Mouse (Mus musculus) intestine, embryonic 16.5 days (tissue): ENCODE results near the gene Rem2. TPM values are rescaled to one million over a fixed set of nuclear protein-coding genes. Genes with fewer than 3 reads are reported as not detected.
A peak's percentile ranks its signal among the peaks of the same experiment; 100 is the strongest.

Experiments used
- ATAC-seq: fragments of 200-750 bp; cut with Nextera tagmentation; 2 replicates; pipeline ENCODE4 v1.8.0; 2017; ENCODE audit warnings: moderate TSS enrichment, moderate library complexity
- H3K27ac ChIP-seq: fragments of 300-500 bp; sonication (generic); 2 replicates; pipeline ENCODE4 v1.5.1; 2014; ENCODE audit warnings: mild to moderate bottlenecking, low read length
- H3K27me3 ChIP-seq: fragments of 300-500 bp; sonication (generic); replicated peaks from 2 replicates; pipeline ENCODE4 v1.6.1; 2014; ENCODE audit warnings: low read length, control low read depth, mixed read lengths; ENCODE audit not compliant: control insufficient read depth, insufficient read depth
- H3K36me3 ChIP-seq: fragments of 300-500 bp; sonication (generic); 2 replicates; pipeline ENCODE4 v1.6.1; 2014; ENCODE audit warnings: low read length, control low read depth; ENCODE audit not compliant: control insufficient read depth, insufficient read depth
- H3K4me1 ChIP-seq: fragments of 300-500 bp; sonication (generic); 2 replicates; pipeline ENCODE4 v1.6.1; 2014; ENCODE audit warnings: low read length, control low read depth, mixed read lengths; ENCODE audit not compliant: control insufficient read depth, insufficient read depth
- H3K4me2 ChIP-seq: fragments of 300-500 bp; sonication (generic); 2 replicates; pipeline ENCODE4 v1.6.1; 2014; ENCODE audit warnings: low read depth, low read length, control low read depth
- H3K4me3 ChIP-seq: fragments of 300-500 bp; sonication (generic); 2 replicates; pipeline ENCODE4 v1.5.1; 2014; ENCODE audit warnings: mild to moderate bottlenecking, low read length
- H3K9ac ChIP-seq: fragments of 300-500 bp; sonication (generic); 2 replicates; pipeline ENCODE4 v1.6.1; 2014; ENCODE audit warnings: low read depth, low read length
- H3K9me3 ChIP-seq: fragments of 300-500 bp; sonication (generic); 2 replicates; pipeline ENCODE4 v1.6.1; 2016; ENCODE audit warnings: low read length, control low read depth; ENCODE audit not compliant: control insufficient read depth
- WGBS: fragments of 180-500 bp; shearing (Covaris S2); extraction: QIAGEN DNeasy Blood & Tissue Kit; methylation state at CpG from one replicate; pipeline ENCODE4 v1.1.7; 2014; 5-methylcytosine and 5-hydroxymethylcytosine counted together
- polyA plus RNA-seq: library from polyadenylated mRNA; unstranded; fragments of >200 nt; fragmentation: Nextera tagmentation; extraction: Ambion mirVana; gene quantifications from 2 replicates; pipeline ENCODE4 v1.2.1, GENCODE M21; 2015

Gene Rem2
- polyA plus RNA-seq, 1 experiment from 2014 or later = 1.2 TPM

GRCm38 (mm10) chr14:54463108-54463958 lies 12.6 kb upstream of the Rem2 start:
- H3K27me3 ChIP-seq = no peaks in the 10 kb centered on the region
- peaks cover 10% of the 10 kb centered on the region; the same call in 1 of the 2 replicates for H3K4me1 ChIP-seq
- no peaks in the 10 kb centered on the region for H3K9me3 ChIP-seq
- peak overlapping the region; percentile 74 for H3K4me2 ChIP-seq
- 13% methylated on average over 12 of the region's 12 CpGs for WGBS
- peak overlapping the region; percentile 82 for H3K9ac ChIP-seq
- peak overlapping the region; percentile 68 for H3K27ac ChIP-seq
- peak overlapping the region; percentile 87 for H3K4me3 ChIP-seq
- peaks cover 8% of the 10 kb centered on the region for H3K36me3 ChIP-seq
- peak; percentile 41 for ATAC-seq

DNA sequence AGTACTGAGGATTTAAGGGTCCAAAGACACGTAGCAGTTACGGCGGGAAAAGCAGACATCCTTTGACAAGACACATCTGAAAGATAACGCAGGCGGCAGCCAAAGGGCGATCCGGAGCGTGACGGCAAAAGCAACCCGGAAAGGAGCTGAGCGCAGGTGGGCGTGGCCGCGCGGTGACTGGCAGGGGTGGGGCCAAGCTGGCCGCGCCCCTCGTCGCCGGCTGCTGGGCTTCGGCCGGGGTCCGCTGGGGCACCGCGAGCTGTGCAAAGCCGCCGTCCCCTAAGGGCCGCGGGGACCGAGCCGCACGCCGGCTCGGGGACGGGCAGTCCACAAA lies 12.0 kb upstream of the Rem2 start, which contains the start of gene Lrp10:
TSS of gene Lrp10 (plus strand) at position 179 of the 334 bp plus-strand sequence.
- peaks cover 14% of the 10 kb centered on the region for H3K36me3 ChIP-seq
- WGBS = 0% methylated on average over 35 of the region's 35 CpGs
- peaks cover 10% of the 10 kb centered on the region; the same call in 1 of the 2 replicates for H3K4me1 ChIP-seq
- peak; percentile 91 for ATAC-seq
- peak within 1 kb of the TSS; percentile 87 for H3K4me3 ChIP-seq
- H3K9ac ChIP-seq = peak within 1 kb of the TSS; percentile 82
- no peaks in the 10 kb centered on the region for H3K27me3 ChIP-seq
- H3K27ac ChIP-seq = peak within 1 kb of the TSS; percentile 86
- peak within 1 kb of the TSS; percentile 74 for H3K4me2 ChIP-seq
- H3K9me3 ChIP-seq = no peaks in the 10 kb centered on the region

DNA sequence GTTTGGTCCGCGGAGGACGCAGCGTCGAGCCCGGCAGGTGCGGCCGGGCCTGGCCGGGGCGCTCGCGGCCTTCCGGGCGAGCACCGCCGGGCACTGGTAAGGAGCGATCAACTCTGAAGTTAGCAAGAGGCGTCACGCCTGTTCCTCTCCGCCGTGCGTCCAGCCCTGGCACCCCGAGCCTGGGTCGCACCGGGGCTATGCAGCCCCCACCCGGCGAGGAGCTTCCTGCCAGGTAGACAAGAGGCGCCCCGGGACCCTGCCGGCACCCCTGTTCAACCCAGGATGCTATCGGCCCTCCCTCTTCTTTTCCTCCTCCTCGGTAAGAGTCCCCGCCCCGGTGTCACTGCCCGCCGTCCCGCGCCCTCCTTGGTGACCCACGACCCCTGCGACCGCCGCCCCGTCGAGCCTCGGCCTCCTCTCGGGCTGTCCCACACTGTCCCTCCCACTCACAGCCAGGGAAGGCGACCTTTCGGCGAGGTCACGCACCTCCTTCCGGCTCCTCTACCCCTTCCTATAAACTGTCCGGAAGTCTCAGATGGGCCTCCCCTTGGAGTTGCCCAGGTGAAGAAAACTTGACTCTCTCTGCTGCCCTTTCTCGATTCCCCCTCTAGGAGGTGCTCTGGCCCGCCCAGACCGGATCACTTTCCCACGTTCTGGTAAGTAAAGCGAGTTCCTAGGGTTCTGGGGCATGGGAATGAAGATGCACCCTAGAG lies 11.5 kb upstream of the Rem2 start:
- H3K4me2 ChIP-seq = peak overlapping the region; percentile 74
- WGBS = 2% methylated on average over 56 of the region's 57 CpGs

GRCm38 (mm10) chr14:54471467-54471866 lies 4.4 kb upstream of the Rem2 start:
- no peak overlapping the region for H3K27ac ChIP-seq
- peaks cover 9% of the 10 kb centered on the region for H3K4me1 ChIP-seq
- ATAC-seq = no peak
- H3K9me3 ChIP-seq = no peaks in the 10 kb centered on the region
- peaks cover 27% of the 10 kb centered on the region for H3K36me3 ChIP-seq
- no peaks in the 10 kb centered on the region for H3K27me3 ChIP-seq
- H3K9ac ChIP-seq = no peak overlapping the region
- WGBS = 97% methylated on average over 2 of the region's 2 CpGs
- no peak overlapping the region for H3K4me2 ChIP-seq
- H3K4me3 ChIP-seq = no peak overlapping the region

More for the DNA sequence above, 11.5 kb upstream of the Rem2 start:
- H3K4me3 ChIP-seq = peak overlapping the region; percentile 87
- H3K27me3 ChIP-seq = no peaks in the 10 kb centered on the region
- peak overlapping the region; percentile 86 for H3K27ac ChIP-seq
- peaks cover 10% of the 10 kb centered on the region; the same call in 1 of the 2 replicates for H3K4me1 ChIP-seq
- peak; percentile 83 for ATAC-seq
- H3K36me3 ChIP-seq = peaks cover 17% of the 10 kb centered on the region
- peak overlapping the region; percentile 82 for H3K9ac ChIP-seq
- no peaks in the 10 kb centered on the region for H3K9me3 ChIP-seq

DNA sequence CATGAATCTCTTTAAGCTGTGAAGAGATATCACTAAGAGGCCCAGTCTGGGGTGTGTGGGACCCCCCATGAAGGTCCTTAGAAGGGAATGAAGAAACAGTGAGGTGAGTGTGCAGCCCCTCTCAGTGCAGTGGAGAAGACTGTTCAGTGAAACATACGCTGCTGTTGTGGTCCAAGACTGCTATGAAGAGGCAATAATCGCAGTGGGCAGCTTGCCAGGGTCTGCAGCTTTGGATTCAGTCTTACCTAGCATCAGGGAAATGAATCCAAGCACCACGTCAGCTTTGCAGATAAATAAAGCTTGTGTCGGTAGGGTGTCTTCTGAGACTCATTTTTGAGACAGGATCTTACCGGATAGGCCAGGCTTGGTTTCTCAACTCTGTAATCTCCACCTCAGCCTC lies 3.2 kb upstream of the Rem2 start:
- Histone ChIP-seq H3K27ac (no peak overlapping the region), H3K36me3 (peaks cover 24% of the 10 kb centered on the region), H3K9me3 (no peaks in the 10 kb centered on the region), H3K4me1 (peaks cover 13% of the 10 kb centered on the region), H3K27me3 (no peaks in the 10 kb centered on the region), H3K4me2 (no peak overlapping the region), H3K4me3 (no peak overlapping the region), H3K9ac (no peak overlapping the region)
- 61% methylated on average over 5 of the region's 5 CpGs for WGBS
- no peak for ATAC-seq

- H3K27ac ChIP-seq = no peak overlapping the region
- no peak overlapping the region for H3K4me2 ChIP-seq
- H3K36me3 ChIP-seq = 0 out of 2 replicates have a peak, but pooled peaks cover 7% of the 10 kb centered on the region
- 80% methylated on average over 5 of the region's 5 CpGs for WGBS
- H3K27me3 ChIP-seq = peaks cover 9% of the 10 kb centered on the region; the same call in 1 of the 2 replicates
- no peak overlapping the region for H3K9ac ChIP-seq
- no peak for ATAC-seq
- H3K9me3 ChIP-seq = no peaks in the 10 kb centered on the region
- no peak overlapping the region for H3K4me3 ChIP-seq
- H3K4me1 ChIP-seq = peaks cover 13% of the 10 kb centered on the region
Measured at GRCm38 (mm10) chr14:54474744-54475143, 1.2 kb upstream of the Rem2 start.

GRCm38 (mm10) chr14:54477172-54477909 lies 1.4 kb downstream of the Rem2 start:
- Histone ChIP-seq H3K4me2 (no peak overlapping the region), H3K4me1 (peaks cover 13% of the 10 kb centered on the region), H3K36me3 (no peaks in the 10 kb centered on the region), H3K9ac (no peak overlapping the region), H3K27me3 (peaks cover 9% of the 10 kb centered on the region; the same call in 1 of the 2 replicates), H3K27ac (no peak overlapping the region), H3K9me3 (no peaks in the 10 kb centered on the region), H3K4me3 (no peak overlapping the region)
- no peak for ATAC-seq
- WGBS = 82% methylated on average over 15 of the region's 15 CpGs

DNA sequence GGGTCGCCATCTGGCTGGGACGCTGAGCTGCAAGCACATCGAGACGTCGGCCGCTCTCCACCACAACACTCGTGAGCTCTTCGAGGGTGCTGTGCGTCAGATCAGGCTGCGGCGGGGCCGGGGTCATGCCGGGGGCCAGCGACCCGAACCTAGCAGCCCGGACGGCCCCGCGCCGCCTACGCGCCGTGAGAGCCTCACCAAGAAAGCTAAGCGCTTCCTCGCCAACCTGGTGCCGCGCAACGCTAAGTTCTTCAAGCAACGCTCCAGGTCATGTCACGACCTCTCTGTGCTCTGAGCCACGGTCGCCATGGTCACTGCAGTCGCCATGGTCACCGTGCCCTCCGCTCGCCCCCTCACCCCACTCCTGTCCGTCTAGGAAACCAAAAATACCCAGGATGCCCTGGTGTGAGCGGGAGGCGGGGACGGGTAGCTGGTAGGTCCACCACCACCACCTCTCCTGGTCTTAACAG lies 3.6 kb downstream of the Rem2 start:
- 5% methylated on average over 40 of the region's 40 CpGs for WGBS
- no peaks in the 10 kb centered on the region for H3K9me3 ChIP-seq

DNA sequence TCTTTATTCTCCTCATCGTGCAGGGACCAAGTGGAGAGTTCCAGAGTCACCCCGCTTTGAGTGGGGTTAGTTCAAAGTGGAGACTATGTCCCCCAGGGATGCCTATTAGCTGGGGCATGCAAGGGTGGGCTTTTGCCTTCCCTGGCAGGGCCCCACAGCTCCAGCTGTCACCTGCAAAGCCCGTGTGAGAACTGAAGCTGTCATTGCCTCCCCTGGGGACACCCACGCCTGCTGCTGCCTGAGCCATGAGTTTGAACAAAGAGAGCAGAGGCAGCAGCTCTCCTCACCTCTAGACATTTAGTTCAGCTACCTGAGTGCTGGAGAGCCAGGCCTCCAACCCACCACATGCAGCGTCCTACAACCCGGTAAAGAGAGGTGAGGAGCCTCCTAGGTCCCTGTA lies 4.8 kb downstream of the Rem2 start:
- H3K9ac ChIP-seq = no peak overlapping the region
- WGBS = 73% methylated on average over 6 of the region's 6 CpGs
- peaks cover 9% of the 10 kb centered on the region for H3K4me1 ChIP-seq
- no peak for ATAC-seq
- H3K27ac ChIP-seq = no peak overlapping the region
- no peak overlapping the region for H3K4me3 ChIP-seq
- H3K36me3 ChIP-seq = no peaks in the 10 kb centered on the region
- no peak overlapping the region for H3K4me2 ChIP-seq
- peaks cover 9% of the 10 kb centered on the region; the same call in 1 of the 2 replicates for H3K27me3 ChIP-seq
- H3K9me3 ChIP-seq = no peaks in the 10 kb centered on the region

More for the DNA sequence above, 3.6 kb downstream of the Rem2 start:
- Histone ChIP-seq H3K4me2 (peak overlapping the region; percentile 78), H3K4me3 (peak overlapping the region; percentile 46), H3K27me3 (peaks cover 9% of the 10 kb centered on the region; the same call in 1 of the 2 replicates), H3K27ac (no peak overlapping the region), H3K4me1 (peaks cover 13% of the 10 kb centered on the region), H3K36me3 (no peaks in the 10 kb centered on the region), H3K9ac (peak overlapping the region; percentile 67)
- no peak for ATAC-seq
